Mouse (Mus musculus): ENCODE data around the gene Hist1h4h. TPM values are rescaled to one million over a fixed set of nuclear protein-coding genes. Genes with fewer than 3 reads are reported as not detected.

Hist1h4h gene
- polyA plus RNA-seq, 1 experiment from 2014 or later: 1.5 TPM

DNA sequence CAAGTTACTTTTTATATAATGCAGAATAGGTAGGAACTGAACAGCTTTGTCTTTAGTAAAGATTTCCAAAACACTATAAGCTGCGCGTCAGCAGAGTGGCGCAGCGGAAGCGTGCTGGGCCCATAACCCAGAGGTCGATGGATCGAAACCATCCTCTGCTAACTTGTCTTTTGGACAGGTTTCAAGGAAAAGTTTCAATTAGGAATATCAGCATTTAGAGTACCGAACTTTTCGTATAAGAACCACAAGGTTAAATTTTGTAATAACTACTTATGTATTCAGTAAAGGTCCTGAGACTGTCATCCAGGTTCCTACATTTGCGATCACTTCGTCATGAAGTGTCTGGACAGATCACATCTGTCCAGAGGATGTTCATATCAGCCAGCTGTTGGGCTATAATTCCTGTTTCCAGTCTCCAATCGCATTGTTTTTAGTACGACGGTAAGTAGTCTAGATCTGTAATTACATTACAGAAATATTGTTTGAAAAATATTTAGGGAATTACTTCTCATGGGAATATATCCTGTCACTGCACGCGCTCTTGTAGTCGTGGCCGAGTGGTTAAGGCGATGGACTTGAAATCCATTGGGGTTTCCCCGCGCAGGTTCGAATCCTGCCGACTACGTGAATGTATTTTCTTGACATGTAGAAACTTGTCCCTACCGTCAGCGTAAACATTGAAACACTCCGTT, 13.1 kb upstream of the Hist1h4h start:
- ATAC-seq: peak; percentile 90
- Histone ChIP-seq H3K9me3 (replicated peaks; ENCODE audit: control insufficient read depth, low read length, poor library complexity, severe bottlenecking) (no peaks in the 10 kb centered on the region), H3K27ac (ENCODE audit: low read length) (peak overlapping the region; percentile 47; the same call in 1 of the 2 replicates), H3K27me3 (ENCODE audit: control insufficient read depth, insufficient read depth, low read depth, low read length) (no peaks in the 10 kb centered on the region), H3K4me3 (ENCODE audit: low read depth, low read length) (peak overlapping the region; percentile 51), H3K9ac (ENCODE audit: low read depth, low read length) (no peak overlapping the region), H3K4me2 (ENCODE audit: low read length) (peak overlapping the region; percentile 85), H3K4me1 (ENCODE audit: control insufficient read depth, insufficient read depth, low read length) (peaks cover 10% of the 10 kb centered on the region; the same call in 1 of the 2 replicates), H3K36me3 (ENCODE audit: control insufficient read depth, insufficient read depth, low read length) (no peaks in the 10 kb centered on the region)
- under 1% methylated on average over 27 of the region's 27 CpGs for WGBS

GRCm38 (mm10) chr13:23518295-23518603, 12.6 kb upstream of the Hist1h4h start:
- Histone ChIP-seq H3K4me2 (ENCODE audit: low read length) (peak overlapping the region; percentile 85), H3K9me3 (replicated peaks; ENCODE audit: control insufficient read depth, low read length, poor library complexity, severe bottlenecking) (no peaks in the 10 kb centered on the region), H3K4me3 (ENCODE audit: low read depth, low read length) (peak overlapping the region; percentile 51), H3K9ac (ENCODE audit: low read depth, low read length) (no peak overlapping the region), H3K4me1 (ENCODE audit: control insufficient read depth, insufficient read depth, low read length) (peaks cover 10% of the 10 kb centered on the region; the same call in 1 of the 2 replicates), H3K27ac (ENCODE audit: low read length) (no peak overlapping the region), H3K27me3 (ENCODE audit: control insufficient read depth, insufficient read depth, low read depth, low read length) (no peaks in the 10 kb centered on the region), H3K36me3 (ENCODE audit: control insufficient read depth, insufficient read depth, low read length) (no peaks in the 10 kb centered on the region)
- no peak for ATAC-seq
- under 1% methylated on average over 6 of the region's 6 CpGs for WGBS

DNA sequence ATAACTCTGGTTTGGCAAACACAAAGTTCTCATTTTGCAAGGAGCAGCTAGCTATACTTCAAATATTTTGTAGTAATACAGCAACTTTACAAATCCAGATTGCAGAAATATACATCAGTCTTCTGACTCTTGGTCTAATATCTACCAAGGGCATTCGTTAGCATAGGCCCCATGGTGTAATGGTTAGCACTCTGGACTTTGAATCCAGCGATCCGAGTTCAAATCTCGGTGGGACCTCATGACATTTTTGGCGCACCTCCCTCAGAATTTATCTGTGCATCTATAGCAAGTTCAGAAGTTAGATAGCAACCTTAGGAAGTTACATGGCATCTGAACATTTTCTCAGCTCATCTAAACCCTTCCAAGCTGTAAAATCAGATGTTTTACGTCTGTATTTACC, 12.0 kb upstream of the Hist1h4h start:
- Histone ChIP-seq H3K27ac (ENCODE audit: low read length) (peak overlapping the region; percentile 50; the same call in 1 of the 2 replicates), H3K9me3 (replicated peaks; ENCODE audit: control insufficient read depth, low read length, poor library complexity, severe bottlenecking) (no peaks in the 10 kb centered on the region), H3K36me3 (ENCODE audit: control insufficient read depth, insufficient read depth, low read length) (no peaks in the 10 kb centered on the region), H3K9ac (ENCODE audit: low read depth, low read length) (0 out of 2 replicates have a peak overlapping the region, but pooled peaks have one; percentile 14), H3K4me2 (ENCODE audit: low read length) (peak overlapping the region; percentile 75), H3K4me1 (ENCODE audit: control insufficient read depth, insufficient read depth, low read length) (peaks cover 10% of the 10 kb centered on the region; the same call in 1 of the 2 replicates), H3K4me3 (ENCODE audit: low read depth, low read length) (peak overlapping the region; percentile 43), H3K27me3 (ENCODE audit: control insufficient read depth, insufficient read depth, low read depth, low read length) (no peaks in the 10 kb centered on the region)
- ATAC-seq: peak; percentile 40; the same call in 1 of the 2 replicates
- 0% methylated on average over 6 of the region's 6 CpGs for WGBS

GRCm38 (mm10) chr13:23519416-23519815, 11.4 kb upstream of the Hist1h4h start:
- peak overlapping the region; percentile 43 for H3K4me3 ChIP-seq (ENCODE audit: low read depth, low read length)
- H3K9ac ChIP-seq (ENCODE audit: low read depth, low read length): no peak overlapping the region
- peak overlapping the region; percentile 75 for H3K4me2 ChIP-seq (ENCODE audit: low read length)
- ATAC-seq: peak; percentile 15; the same call in 1 of the 2 replicates
- H3K27me3 ChIP-seq (ENCODE audit: control insufficient read depth, insufficient read depth, low read depth, low read length): no peaks in the 10 kb centered on the region
- H3K27ac ChIP-seq (ENCODE audit: low read length): peak overlapping the region; percentile 50; the same call in 1 of the 2 replicates
- whole genome bisulfite sequencing: under 1% methylated on average over 10 of the region's 10 CpGs
- no peaks in the 10 kb centered on the region for H3K9me3 ChIP-seq (replicated peaks; ENCODE audit: control insufficient read depth, low read length, poor library complexity, severe bottlenecking)
- H3K4me1 ChIP-seq (ENCODE audit: control insufficient read depth, insufficient read depth, low read length): peaks cover 10% of the 10 kb centered on the region; the same call in 1 of the 2 replicates
- no peaks in the 10 kb centered on the region for H3K36me3 ChIP-seq (ENCODE audit: control insufficient read depth, insufficient read depth, low read length)

DNA sequence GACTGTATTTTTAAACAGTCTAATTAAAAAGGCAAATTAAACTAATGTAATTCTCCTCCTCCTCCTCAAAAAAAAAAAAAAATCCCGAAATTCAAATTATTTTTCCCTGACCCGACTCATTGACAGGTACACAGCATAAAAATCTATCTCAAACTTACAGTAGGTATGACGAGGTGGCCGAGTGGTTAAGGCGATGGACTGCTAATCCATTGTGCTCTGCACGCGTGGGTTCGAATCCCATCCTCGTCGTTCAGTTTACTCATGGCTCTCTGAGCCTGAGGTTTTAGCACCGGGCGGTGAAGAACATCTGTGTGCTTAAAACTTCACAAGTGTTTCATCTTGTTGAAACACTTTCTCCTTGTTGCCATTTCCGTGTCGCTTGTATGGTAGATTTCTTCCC, 9.1 kb upstream of the Hist1h4h start:
- Histone ChIP-seq H3K36me3 (ENCODE audit: control insufficient read depth, insufficient read depth, low read length) (no peaks in the 10 kb centered on the region), H3K4me2 (ENCODE audit: low read length) (peak overlapping the region; percentile 34), H3K27me3 (ENCODE audit: control insufficient read depth, insufficient read depth, low read depth, low read length) (no peaks in the 10 kb centered on the region), H3K4me3 (ENCODE audit: low read depth, low read length) (peak overlapping the region; percentile 7; the same call in 1 of the 2 replicates), H3K9me3 (replicated peaks; ENCODE audit: control insufficient read depth, low read length, poor library complexity, severe bottlenecking) (no peaks in the 10 kb centered on the region), H3K9ac (ENCODE audit: low read depth, low read length) (no peak overlapping the region), H3K4me1 (ENCODE audit: control insufficient read depth, insufficient read depth, low read length) (peaks cover 12% of the 10 kb centered on the region; the same call in 1 of the 2 replicates), H3K27ac (ENCODE audit: low read length) (no peak overlapping the region)
- ATAC-seq: no peak
- under 1% methylated on average over 14 of the region's 14 CpGs for WGBS

DNA sequence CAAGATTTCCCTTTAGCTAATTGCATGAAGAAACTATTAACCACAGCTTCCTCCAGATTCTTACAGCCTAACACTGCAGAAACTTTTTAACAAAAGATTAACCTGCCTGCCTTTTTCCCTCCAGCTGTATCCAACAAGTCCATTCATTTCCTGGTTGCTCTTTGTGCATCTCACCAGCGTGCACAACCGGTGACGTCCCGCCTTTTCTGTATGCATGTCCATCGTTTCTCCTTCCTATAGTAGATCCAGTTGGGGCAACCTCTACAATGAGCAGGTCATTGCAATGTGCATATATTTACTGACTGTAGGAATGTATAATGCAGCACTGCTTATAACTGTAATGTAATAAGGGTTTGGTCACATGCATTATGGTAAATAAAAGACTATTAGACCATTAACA, 6.9 kb upstream of the Hist1h4h start:
- WGBS: 55% methylated on average over 5 of the region's 5 CpGs
- peaks cover 13% of the 10 kb centered on the region for H3K4me1 ChIP-seq (ENCODE audit: control insufficient read depth, insufficient read depth, low read length)
- no peak overlapping the region for H3K4me2 ChIP-seq (ENCODE audit: low read length)
- H3K4me3 ChIP-seq (ENCODE audit: low read depth, low read length): no peak overlapping the region
- H3K9ac ChIP-seq (ENCODE audit: low read depth, low read length): no peak overlapping the region
- no peak for ATAC-seq
- no peak overlapping the region for H3K27ac ChIP-seq (ENCODE audit: low read length)
- no peaks in the 10 kb centered on the region for H3K36me3 ChIP-seq (ENCODE audit: control insufficient read depth, insufficient read depth, low read length)
- H3K27me3 ChIP-seq (ENCODE audit: control insufficient read depth, insufficient read depth, low read depth, low read length): no peaks in the 10 kb centered on the region
- no peaks in the 10 kb centered on the region for H3K9me3 ChIP-seq (replicated peaks; ENCODE audit: control insufficient read depth, low read length, poor library complexity, severe bottlenecking)

GRCm38 (mm10) chr13:23524654-23525053, 6.2 kb upstream of the Hist1h4h start:
- no peak overlapping the region for H3K9ac ChIP-seq (ENCODE audit: low read depth, low read length)
- H3K9me3 ChIP-seq (replicated peaks; ENCODE audit: control insufficient read depth, low read length, poor library complexity, severe bottlenecking): no peaks in the 10 kb centered on the region
- H3K4me2 ChIP-seq (ENCODE audit: low read length): peak overlapping the region; percentile 10; the same call in 1 of the 2 replicates
- peaks cover 11% of the 10 kb centered on the region for H3K4me1 ChIP-seq (ENCODE audit: control insufficient read depth, insufficient read depth, low read length)
- no peak overlapping the region for H3K27ac ChIP-seq (ENCODE audit: low read length)
- 10% methylated on average over 5 of the region's 5 CpGs for WGBS
- H3K27me3 ChIP-seq (ENCODE audit: control insufficient read depth, insufficient read depth, low read depth, low read length): no peaks in the 10 kb centered on the region
- H3K4me3 ChIP-seq (ENCODE audit: low read depth, low read length): no peak overlapping the region; the same call in 1 of the 2 replicates
- H3K36me3 ChIP-seq (ENCODE audit: control insufficient read depth, insufficient read depth, low read length): no peaks in the 10 kb centered on the region
- ATAC-seq: no peak; the same call in 1 of the 2 replicates

GRCm38 (mm10) chr13:23525901-23526300, 4.9 kb upstream of the Hist1h4h start:
- Histone ChIP-seq H3K27me3 (ENCODE audit: control insufficient read depth, insufficient read depth, low read depth, low read length) (no peaks in the 10 kb centered on the region), H3K36me3 (ENCODE audit: control insufficient read depth, insufficient read depth, low read length) (no peaks in the 10 kb centered on the region), H3K4me3 (ENCODE audit: low read depth, low read length) (peak overlapping the region; percentile 35), H3K4me2 (ENCODE audit: low read length) (peak overlapping the region; percentile 60), H3K9ac (ENCODE audit: low read depth, low read length) (no peak overlapping the region), H3K9me3 (replicated peaks; ENCODE audit: control insufficient read depth, low read length, poor library complexity, severe bottlenecking) (no peaks in the 10 kb centered on the region), H3K27ac (ENCODE audit: low read length) (no peak overlapping the region), H3K4me1 (ENCODE audit: control insufficient read depth, insufficient read depth, low read length) (peaks cover 15% of the 10 kb centered on the region)
- WGBS: 3% methylated on average over 10 of the region's 10 CpGs
- ATAC-seq: no peak

DNA sequence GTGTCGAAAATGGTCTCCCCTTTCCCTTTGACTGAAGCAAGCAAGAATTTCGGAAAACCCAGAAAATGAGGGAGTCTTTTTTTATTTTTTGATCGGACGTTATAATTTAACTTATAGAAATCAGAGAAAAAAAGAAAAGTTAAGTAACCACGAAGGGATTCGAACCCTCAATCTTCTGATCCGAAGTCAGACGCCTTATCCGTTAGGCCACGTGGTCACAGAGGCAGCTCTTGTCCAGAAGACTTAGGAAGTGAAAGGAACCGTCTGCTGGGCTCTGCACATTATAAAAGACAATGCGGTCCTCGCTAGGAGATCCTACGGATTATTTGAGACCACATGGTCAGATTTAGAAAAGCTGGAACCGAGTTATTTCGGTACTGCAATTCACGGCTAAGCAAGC, 4.5 kb upstream of the Hist1h4h start:
- H3K36me3 ChIP-seq (ENCODE audit: control insufficient read depth, insufficient read depth, low read length): no peaks in the 10 kb centered on the region
- H3K4me1 ChIP-seq (ENCODE audit: control insufficient read depth, insufficient read depth, low read length): peaks cover 15% of the 10 kb centered on the region
- H3K27me3 ChIP-seq (ENCODE audit: control insufficient read depth, insufficient read depth, low read depth, low read length): no peaks in the 10 kb centered on the region
- H3K9ac ChIP-seq (ENCODE audit: low read depth, low read length): peak overlapping the region; percentile 40; the same call in 1 of the 2 replicates
- under 1% methylated on average over 17 of the region's 17 CpGs for WGBS
- peak overlapping the region; percentile 28; the same call in 1 of the 2 replicates for H3K27ac ChIP-seq (ENCODE audit: low read length)
- peak overlapping the region; percentile 35 for H3K4me3 ChIP-seq (ENCODE audit: low read depth, low read length)
- no peaks in the 10 kb centered on the region for H3K9me3 ChIP-seq (replicated peaks; ENCODE audit: control insufficient read depth, low read length, poor library complexity, severe bottlenecking)
- H3K4me2 ChIP-seq (ENCODE audit: low read length): peak overlapping the region; percentile 60
- ATAC-seq: peak; percentile 52; the same call in 1 of the 2 replicates
